Mouse (Mus musculus): ENCODE data around the gene Irf6. TPM values are rescaled to one million over a fixed set of nuclear protein-coding genes. Genes with fewer than 3 reads are reported as not detected.

Gene Irf6
- polyA plus RNA-seq, 1 experiment from 2014 or later, result 4.7 TPM

DNA sequence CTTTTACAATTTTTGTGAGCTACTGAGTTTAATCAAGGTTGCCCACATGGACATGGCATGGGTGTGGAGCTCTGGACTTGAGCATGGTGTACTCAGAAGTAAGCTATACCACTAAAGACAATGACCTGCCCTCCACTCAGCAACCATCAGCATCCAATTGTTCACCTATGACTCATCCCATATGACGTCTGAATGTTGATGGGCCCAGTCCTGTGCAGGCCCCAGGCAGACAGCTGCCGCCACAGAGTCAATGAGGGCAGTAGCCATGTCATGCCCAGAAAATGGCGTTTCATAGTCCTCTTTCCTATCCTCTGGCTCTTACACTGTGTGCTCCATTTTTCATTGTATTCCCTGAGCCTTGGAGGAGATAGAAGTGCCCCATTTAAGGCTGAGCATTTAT is 63.1 kb downstream of the Irf6 start:
- H3K36me3 ChIP-seq, result no peaks in the 10 kb centered on the region
- WGBS, result 73% methylated on average over 3 of the region's 3 CpGs
- H3K27ac ChIP-seq, result no peak overlapping the region
- DNase-seq (ENCODE audit: low spot score), result no peak
- no peak overlapping the region for H3K4me3 ChIP-seq
- peaks cover 7% of the 10 kb centered on the region; the same call in 1 of the 2 replicates for H3K4me1 ChIP-seq
- H3K9me3 ChIP-seq, result no peaks in the 10 kb centered on the region
- H3K27me3 ChIP-seq (ENCODE audit: insufficient read depth, poor library complexity, severe bottlenecking), result no peaks in the 10 kb centered on the region

DNA sequence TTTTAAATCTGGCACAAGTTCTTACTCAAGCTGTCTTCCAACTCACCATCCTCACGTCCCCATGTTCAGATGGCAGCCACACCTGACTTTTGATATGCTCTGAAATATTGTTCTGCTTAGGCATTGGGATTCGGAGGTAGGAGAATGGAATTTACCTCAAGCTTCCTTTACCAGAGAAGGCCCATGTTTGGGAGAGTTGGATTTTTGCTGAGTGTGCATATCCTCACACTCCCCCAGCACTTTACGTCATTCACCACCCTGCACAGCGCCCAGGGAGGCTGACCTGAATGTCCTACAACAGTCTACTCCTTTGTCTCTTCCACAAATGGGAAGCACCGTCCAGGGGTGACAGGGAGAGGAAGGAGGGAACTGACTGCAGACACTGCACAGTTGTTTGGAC is 67.5 kb downstream of the Irf6 start:
- DNase-seq (ENCODE audit: low spot score), result no peak
- no peak overlapping the region for H3K4me3 ChIP-seq
- 57% methylated on average over 5 of the region's 5 CpGs for WGBS
- no peaks in the 10 kb centered on the region for H3K9me3 ChIP-seq
- H3K4me1 ChIP-seq, result no peaks in the 10 kb centered on the region
- H3K36me3 ChIP-seq, result no peaks in the 10 kb centered on the region
- H3K27ac ChIP-seq, result no peak overlapping the region
- H3K27me3 ChIP-seq (ENCODE audit: insufficient read depth, poor library complexity, severe bottlenecking), result no peaks in the 10 kb centered on the region

Other genes starting within 250 kb of the Irf6 start
- 1.7 and 1.9 TPM in 2 replicates for gene Syt14, start 117.3 kb upstream of the Irf6 start, polyA plus RNA-seq (2016; fragmentation: Nextera tagmentation; extraction: Ambion mirVana)
- 5.2 and 8.7 TPM in 2 replicates for gene Diexf, start 22.8 kb upstream of the Irf6 start, polyA plus RNA-seq (2016; fragmentation: Nextera tagmentation; extraction: Ambion mirVana)
- 15.3 and 16.5 TPM in 2 replicates for gene A130010J15Rik, start 14.9 kb downstream of the Irf6 start, polyA plus RNA-seq (2016; fragmentation: Nextera tagmentation; extraction: Ambion mirVana)
- 1.6 and 1.9 TPM in 2 replicates for gene Traf3ip3, start 48.6 kb downstream of the Irf6 start, polyA plus RNA-seq (2016; fragmentation: Nextera tagmentation; extraction: Ambion mirVana)
- gene Lamb3, start 54.6 kb downstream of the Irf6 start, polyA plus RNA-seq (2016; fragmentation: Nextera tagmentation; extraction: Ambion mirVana), result 1.7 and 2.4 TPM in 2 replicates
- 1.0 and 2.2 TPM in 2 replicates for gene Hsd11b1, start 111.0 kb downstream of the Irf6 start, polyA plus RNA-seq (2016; fragmentation: Nextera tagmentation; extraction: Ambion mirVana)
- gene G0s2, start 120.1 kb downstream of the Irf6 start, polyA plus RNA-seq (2016; fragmentation: Nextera tagmentation; extraction: Ambion mirVana), result 36.1 and 44.0 TPM in 2 replicates
- 7.2 and 8.3 TPM in 2 replicates for gene Camk1g, start 217.2 kb downstream of the Irf6 start, polyA plus RNA-seq (2016; fragmentation: Nextera tagmentation; extraction: Ambion mirVana)

Data from heart, embryonic 10.5 days (tissue).